Mouse (Mus musculus) frontal cortex, adult 2 months (tissue): Measurements from ENCODE around the gene Prm3. TPM values are rescaled to one million over a fixed set of nuclear protein-coding genes. Genes with fewer than 3 reads are reported as not detected.

Experiments used
- DNase-seq, 2 experiments: peaks; one replicate each; pipeline ENCODE4 v3.0.0; 2022; ENCODE audit warnings: low spot score in 1 of 2; ENCODE audit errors: extremely low spot score in 1 of 2
- polyA plus RNA-seq: library from polyadenylated mRNA; depleted of rRNA; stranded (reverse); fragments of >200 nt; gene quantifications from 2 replicates; pipeline ENCODE4 v1.2.3, GENCODE M21; 2012

The Prm3 gene
- polyA plus RNA-seq, 1 experiment, result not detected

GRCm38 (mm10) chr16:10774726-10775125 is 16.0 kb downstream of the Prm3 start:
- no peak for DNase-seq

DNA sequence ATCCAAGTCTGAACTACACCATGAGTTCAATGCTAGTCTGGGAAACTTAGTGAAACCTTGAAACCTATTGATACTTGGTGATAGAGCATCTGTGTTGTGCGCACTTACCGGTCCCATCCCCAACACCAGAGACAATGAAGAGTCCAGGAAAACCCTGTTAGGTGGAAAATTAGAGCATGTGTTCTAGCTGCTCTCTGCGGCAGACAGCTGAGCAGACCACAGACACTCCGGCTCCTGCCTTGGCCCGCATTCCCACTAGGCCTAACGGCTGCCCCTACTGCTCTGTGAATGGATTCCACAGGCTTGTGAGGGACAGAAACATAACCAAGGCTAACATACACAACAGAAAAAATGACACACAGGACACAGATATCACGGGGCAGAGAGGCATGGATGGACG is 17.2 kb downstream of the Prm3 start:
- DNase-seq, result no peak

- no peak for DNase-seq
These were observed 18.8 kb downstream of the Prm3 start for GRCm38 (mm10) chr16:10771769-10772510.

GRCm38 (mm10) chr16:10770531-10771325 is 20.0 kb downstream of the Prm3 start:
- no peak for DNase-seq

DNA sequence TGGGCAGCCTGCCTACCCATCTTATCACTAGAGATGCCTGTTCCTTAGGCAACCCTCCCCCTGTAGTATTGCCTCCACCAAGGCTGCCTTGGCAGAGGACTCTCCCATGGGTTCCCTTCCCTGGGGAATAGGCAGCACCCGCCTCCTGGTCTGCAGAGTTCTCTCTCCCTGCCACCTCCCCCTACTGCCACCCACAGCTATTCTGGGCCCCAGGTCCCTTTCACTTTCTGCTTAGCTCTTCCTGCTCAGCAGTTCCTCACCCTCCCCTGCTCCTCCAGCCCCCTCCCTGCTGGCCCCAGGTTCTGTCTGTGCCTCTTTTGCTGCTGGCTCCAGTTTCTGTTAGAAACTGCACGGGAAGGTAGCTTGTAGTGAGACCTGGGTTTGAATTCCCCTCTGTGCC is 21.1 kb downstream of the Prm3 start:
- peak; percentile 29 to 48 for DNase-seq

DNA sequence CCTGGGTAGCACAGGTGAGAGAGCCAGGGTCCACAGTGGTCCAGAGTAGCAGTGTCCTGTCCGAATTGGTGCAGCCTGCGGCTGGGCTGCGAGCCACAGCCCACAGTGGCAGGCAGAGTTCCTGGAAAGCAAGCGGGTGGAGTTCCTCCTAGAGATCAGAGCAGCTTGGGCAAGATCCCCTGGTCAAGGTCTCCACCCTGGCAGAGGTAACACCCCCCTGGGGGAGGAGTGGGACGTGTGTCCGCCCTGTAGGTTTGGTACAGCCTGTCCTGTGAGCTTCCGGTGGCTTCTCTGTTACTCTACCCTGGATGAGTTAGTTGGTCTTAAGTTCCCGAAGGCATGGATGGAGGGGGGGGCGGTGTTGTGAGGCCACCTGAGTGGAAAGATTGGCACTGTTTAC is 21.9 kb downstream of the Prm3 start:
- no peak for DNase-seq

- peak in 1 of 2 experiments; percentile 89 for DNase-seq
These were observed 23.6 kb downstream of the Prm3 start for GRCm38 (mm10) chr16:10767158-10767557.

GRCm38 (mm10) chr16:10764323-10764722 is 26.4 kb downstream of the Prm3 start:
- DNase-seq, result no peak

- no peak for DNase-seq
These were observed 27.0 kb downstream of the Prm3 start for GRCm38 (mm10) chr16:10763540-10764264.

GRCm38 (mm10) chr16:10762569-10763180 is 28.0 kb downstream of the Prm3 start:
- DNase-seq, result no peak

- no peak for DNase-seq
These were observed 29.5 kb downstream of the Prm3 start for GRCm38 (mm10) chr16:10761182-10761581.

GRCm38 (mm10) chr16:10756168-10756567 is 34.5 kb downstream of the Prm3 start:
- no peak for DNase-seq

- no peak for DNase-seq
These were observed 36.0 kb downstream of the Prm3 start for GRCm38 (mm10) chr16:10754521-10755296.

DNA sequence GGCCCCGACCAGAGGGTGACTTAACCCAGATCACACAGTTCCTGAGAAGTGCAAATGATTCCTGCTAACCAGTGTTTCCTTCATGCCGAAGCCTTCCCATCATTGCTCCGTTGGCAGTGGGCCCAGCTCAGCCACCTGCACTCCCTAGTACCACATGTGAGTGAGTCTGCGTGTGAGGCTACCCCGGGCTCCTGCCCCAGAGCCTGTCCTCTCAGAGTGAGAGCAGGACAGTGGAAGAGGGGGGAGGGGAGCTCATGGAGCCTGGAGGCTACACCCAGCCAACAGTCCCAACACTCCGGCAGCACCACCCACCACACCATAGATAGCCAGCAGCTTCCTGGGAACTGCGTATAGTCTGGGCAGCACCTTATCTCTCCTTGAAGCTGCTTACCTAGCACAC is 40.9 kb downstream of the Prm3 start:
- peak in 1 of 2 experiments; percentile 42 for DNase-seq

DNA sequence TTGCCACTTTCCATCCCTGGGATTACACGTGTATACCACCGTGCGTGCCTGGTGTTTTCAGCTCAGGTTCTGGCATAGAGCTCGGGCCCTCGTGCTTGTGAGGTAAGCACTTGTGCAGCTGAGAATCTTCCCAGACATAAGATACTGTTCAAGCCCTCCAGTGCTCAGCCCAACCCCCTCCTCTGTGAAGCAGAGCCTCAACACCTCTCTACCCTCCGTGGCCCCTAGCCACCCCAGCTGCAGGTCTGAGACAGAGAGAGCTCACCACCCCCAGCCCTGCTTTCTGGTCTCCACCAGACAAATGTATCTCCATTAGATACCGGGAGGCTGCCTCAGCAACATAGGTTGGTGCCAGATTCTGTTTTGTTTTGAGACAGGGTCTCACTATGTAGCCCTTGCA is 41.5 kb downstream of the Prm3 start:
- DNase-seq, result no peak

DNA sequence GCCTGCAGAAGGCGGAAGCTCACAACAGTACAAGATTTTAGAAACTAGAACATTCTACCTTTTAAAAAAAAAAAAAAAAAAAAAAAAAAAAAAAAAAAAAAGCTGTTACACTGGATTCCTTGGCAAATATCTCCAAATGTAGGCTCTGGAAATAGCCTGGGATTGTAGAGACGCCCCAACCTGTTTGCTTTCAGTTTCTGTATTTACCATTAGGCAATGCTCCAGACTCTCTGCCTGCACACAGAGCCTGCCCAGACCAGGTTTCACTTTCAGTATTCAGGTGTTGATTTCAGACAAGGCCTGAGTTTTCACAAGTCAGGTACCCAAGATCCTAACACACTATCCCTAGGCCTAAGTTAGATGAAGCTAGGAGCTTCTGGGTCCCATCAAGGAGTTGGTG is 49.6 kb downstream of the Prm3 start:
- peak; percentile 14 to 25 for DNase-seq
